Mouse (Mus musculus) MEL (cell line): Measurements from ENCODE around the gene 2410004B18Rik.

Experiments used
- POLR2A ChIP-seq, 2 experiments: IDR thresholded peaks; 2 replicates each; pipeline ENCODE4 v1.6.1; 2011 to 2012; ENCODE audit warnings: low read length in 2 of 2, mild to moderate bottlenecking in 2 of 2, control low read depth in 1 of 2, improper control_type of control experiment in 1 of 2, low read depth in 1 of 2, moderate library complexity in 1 of 2; ENCODE audit not compliant: control insufficient read depth in 1 of 2, insufficient read depth in 1 of 2, poor library complexity in 1 of 2
- POLR2AphosphoS5 ChIP-seq: IDR thresholded peaks from 2 replicates; pipeline ENCODE4 v1.6.1; 2012; ENCODE audit warnings: low read depth, borderline replicate concordance, mild to moderate bottlenecking, inconsistent platforms, low read length, moderate library complexity, mixed read lengths

- TF ChIP-seq POLR2AphosphoS5 (no peak), POLR2A (IDR thresholded peaks at IDR 0.05; ENCODE audit: control insufficient read depth in 1 of 2, insufficient read depth in 1 of 2, low read depth in 1 of 2, low read length in 2 of 2, poor library complexity in 1 of 2) (no peak)
These were observed 47.3 kb upstream of the 2410004B18Rik start for GRCm38 (mm10) chr3:145890346-145891132.
